Mouse (Mus musculus) erythroblast, embryonic 14.5 days (primary cell): ENCODE data around the gene Cntn3. TPM values are rescaled to one million over a fixed set of nuclear protein-coding genes. Genes with fewer than 3 reads are reported as not detected.

Experiments used
- H3K27me3 ChIP-seq: 2 replicates; pipeline ENCODE4 v1.6.1; 2012; ENCODE audit warnings: inconsistent platforms; ENCODE audit not compliant: control insufficient read depth
- H3K36me3 ChIP-seq: 2 replicates; pipeline ENCODE4 v1.6.1; 2012; ENCODE audit warnings: mild to moderate bottlenecking, inconsistent platforms; ENCODE audit not compliant: control insufficient read depth
- H3K4me1 ChIP-seq: 2 replicates; pipeline ENCODE4 v1.6.1; 2012; ENCODE audit warnings: inconsistent platforms; ENCODE audit not compliant: control insufficient read depth
- H3K4me3 ChIP-seq: replicated peaks from 2 replicates; pipeline ENCODE3; 2012; ENCODE audit warnings: moderate library complexity, mild to moderate bottlenecking, inconsistent platforms
- H3K9me3 ChIP-seq: 2 replicates; pipeline ENCODE4 v1.6.1; 2012; ENCODE audit warnings: low read length, inconsistent platforms, mixed read lengths; ENCODE audit not compliant: control insufficient read depth
- GATA1 ChIP-seq: IDR thresholded peaks from 2 replicates; pipeline ENCODE4 v1.6.1; 2012; ENCODE audit warnings: low read length, inconsistent platforms, mixed read lengths
- TAL1 ChIP-seq: IDR thresholded peaks from 3 replicates; pipeline ENCODE4 v1.6.1; 2012; ENCODE audit warnings: low read length, inconsistent platforms, mixed read lengths
- polyA plus RNA-seq: library from polyadenylated mRNA; stranded (reverse); fragments of >175 nt; gene quantifications from 2 replicates; pipeline ENCODE4 v1.2.3, GENCODE M21; 2012

Gene Cntn3
- polyA plus RNA-seq, 1 experiment: 0.02 TPM

DNA sequence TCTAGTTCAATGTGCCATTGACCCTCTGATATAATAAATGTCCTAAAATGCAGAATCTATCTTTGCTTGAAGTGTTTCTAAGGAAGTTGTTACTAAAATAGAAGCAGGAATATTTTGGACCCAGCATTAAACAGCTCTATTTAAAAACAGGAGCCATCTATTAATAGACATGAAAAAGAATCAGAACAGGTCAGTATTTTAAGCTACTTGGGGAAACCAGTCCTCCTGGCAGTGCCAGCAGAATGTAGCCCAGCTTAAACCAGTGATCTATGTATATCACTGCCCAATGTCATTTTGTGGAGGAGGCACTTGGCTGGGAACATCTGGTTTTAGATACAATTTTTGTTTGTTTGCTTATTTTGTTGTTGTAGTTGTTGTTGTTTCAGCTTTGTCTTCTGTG, 209.0 kb downstream of the Cntn3 start:
- Histone ChIP-seq H3K4me3 (no peak overlapping the region), H3K36me3 (no peaks in the 10 kb centered on the region), H3K27me3 (no peaks in the 10 kb centered on the region), H3K4me1 (no peaks in the 10 kb centered on the region), H3K9me3 (no peaks in the 10 kb centered on the region)
- no peak for TF ChIP-seq TAL1
- no peak for TF ChIP-seq GATA1

DNA sequence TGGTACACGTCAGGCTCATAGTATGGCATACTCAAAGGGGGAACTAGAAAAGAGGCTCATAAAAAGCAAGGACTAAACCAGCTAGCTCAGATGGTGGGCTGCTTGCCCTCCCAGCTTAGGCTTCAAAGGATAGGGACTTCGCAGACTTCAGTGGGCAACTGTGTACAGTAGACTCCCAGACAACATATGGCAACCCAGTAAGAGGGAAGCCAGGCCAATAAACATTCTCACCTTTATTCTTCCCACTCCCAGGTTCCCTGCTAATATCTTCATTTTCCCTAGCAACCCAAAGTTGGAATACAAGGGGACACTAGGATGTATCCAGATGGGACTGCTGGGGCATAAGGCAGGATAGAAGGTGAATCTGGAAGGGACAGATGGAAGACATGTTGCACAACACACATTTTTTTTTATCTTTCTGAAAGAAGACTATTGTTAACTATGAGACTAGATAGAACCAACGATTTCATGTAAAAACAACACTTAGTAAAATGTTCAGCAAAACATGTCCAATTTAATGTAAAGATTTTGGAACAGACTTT, 209.5 kb downstream of the Cntn3 start:
- H3K4me1 ChIP-seq: no peaks in the 10 kb centered on the region

GRCm38 (mm10) chr6:102332144-102332543, 240.8 kb downstream of the Cntn3 start:
- TF ChIP-seq GATA1 (no peak), TAL1 (no peak)
- Histone ChIP-seq H3K9me3 (0 out of 2 replicates have a peak, but pooled peaks cover 1% of the 10 kb centered on the region), H3K27me3 (no peaks in the 10 kb centered on the region), H3K36me3 (no peaks in the 10 kb centered on the region), H3K4me3 (no peak overlapping the region), H3K4me1 (no peaks in the 10 kb centered on the region)

More for the DNA sequence above, 209.5 kb downstream of the Cntn3 start:
- H3K36me3 ChIP-seq: no peaks in the 10 kb centered on the region
- H3K27me3 ChIP-seq: no peaks in the 10 kb centered on the region
- TF ChIP-seq TAL1 (no peak), GATA1 (no peak)
- no peak overlapping the region for H3K4me3 ChIP-seq
- no peaks in the 10 kb centered on the region for H3K9me3 ChIP-seq

- TF ChIP-seq TAL1 (no peak), GATA1 (no peak)
- no peaks in the 10 kb centered on the region for H3K27me3 ChIP-seq
- no peaks in the 10 kb centered on the region for H3K4me1 ChIP-seq
- H3K36me3 ChIP-seq: no peaks in the 10 kb centered on the region
- H3K9me3 ChIP-seq: no peaks in the 10 kb centered on the region
- H3K4me3 ChIP-seq: no peak overlapping the region
Measured at GRCm38 (mm10) chr6:102326711-102327110, 246.2 kb downstream of the Cntn3 start.

GRCm38 (mm10) chr6:102322614-102323284, 250.2 kb downstream of the Cntn3 start:
- Histone ChIP-seq H3K4me1 (no peaks in the 10 kb centered on the region), H3K36me3 (no peaks in the 10 kb centered on the region), H3K4me3 (no peak overlapping the region), H3K9me3 (no peaks in the 10 kb centered on the region), H3K27me3 (no peaks in the 10 kb centered on the region)
- no peak for TF ChIP-seq TAL1
- TF ChIP-seq GATA1: no peak

GRCm38 (mm10) chr6:102319755-102320154, 253.1 kb downstream of the Cntn3 start:
- no peak overlapping the region for H3K4me3 ChIP-seq
- TF ChIP-seq TAL1 (no peak), GATA1 (no peak)
- H3K9me3 ChIP-seq: no peaks in the 10 kb centered on the region
- no peaks in the 10 kb centered on the region for H3K27me3 ChIP-seq
- H3K36me3 ChIP-seq: no peaks in the 10 kb centered on the region
- no peaks in the 10 kb centered on the region for H3K4me1 ChIP-seq

GRCm38 (mm10) chr6:102282889-102283288, 290.0 kb downstream of the Cntn3 start:
- TF ChIP-seq TAL1 (no peak), GATA1 (no peak)
- H3K4me3 ChIP-seq: no peak overlapping the region
- H3K4me1 ChIP-seq: no peaks in the 10 kb centered on the region
- no peaks in the 10 kb centered on the region for H3K9me3 ChIP-seq
- no peaks in the 10 kb centered on the region for H3K27me3 ChIP-seq
- no peaks in the 10 kb centered on the region for H3K36me3 ChIP-seq

GRCm38 (mm10) chr6:102231015-102231414, 341.9 kb downstream of the Cntn3 start:
- H3K36me3 ChIP-seq: no peaks in the 10 kb centered on the region
- TF ChIP-seq TAL1 (no peak), GATA1 (no peak)
- peaks cover 4% of the 10 kb centered on the region for H3K9me3 ChIP-seq
- no peaks in the 10 kb centered on the region for H3K27me3 ChIP-seq
- H3K4me3 ChIP-seq: no peak overlapping the region
- H3K4me1 ChIP-seq: no peaks in the 10 kb centered on the region

DNA sequence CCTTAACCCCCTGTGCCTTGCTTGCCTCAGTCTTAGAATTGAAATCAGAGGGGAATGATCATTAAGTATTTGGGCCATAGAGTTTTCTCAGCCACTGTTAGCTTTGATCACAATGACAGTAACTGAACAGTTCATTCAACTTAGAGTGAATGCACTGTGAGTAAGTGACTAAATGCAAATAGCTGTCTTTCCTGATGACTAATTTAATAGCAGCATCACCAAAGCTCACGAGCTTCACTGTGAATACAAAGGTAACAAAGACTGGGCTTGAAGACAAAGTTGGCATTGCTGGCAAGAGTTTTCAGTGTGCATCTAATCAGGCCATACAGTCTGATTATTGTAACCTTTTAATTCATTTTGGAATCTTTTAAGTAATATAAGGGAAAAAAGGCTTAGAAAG, 386.6 kb downstream of the Cntn3 start:
- no peaks in the 10 kb centered on the region for H3K27me3 ChIP-seq
- no peaks in the 10 kb centered on the region for H3K36me3 ChIP-seq
- H3K9me3 ChIP-seq: peaks cover 4% of the 10 kb centered on the region; the same call in 1 of the 2 replicates
- H3K4me1 ChIP-seq: no peaks in the 10 kb centered on the region
- no peak overlapping the region for H3K4me3 ChIP-seq
- TF ChIP-seq GATA1 (no peak), TAL1 (no peak)
